14 mouse cellular contexts compared by ENCODE assay signal in genomic region chr12:73754476-73755150, GRCm38 (mm10).
DNase-seq lines count a peak whose midpoint lies in the region; ATAC-seq and TF ChIP-seq lines count a peak whose summit lies in the region.
"Had no signal": no experiment of that assay in that cellular context is flagged by ENCODE, and none has a peak within 500 bp of the region (broad histone marks: within the 10 kb centered on the region; RNA-seq: fewer than 3 reads in every experiment).

No protein-coding gene starts in this region.

- peak overlapping the region; percentile 62; the same call in 1 of the 2 replicates for H3K27ac ChIP-seq in hindbrain, embryonic 10.5 days
- H3K27ac ChIP-seq in hindbrain, embryonic 16.5 days (ENCODE audit: low read depth, low read length) = no peak overlapping the region
- peak overlapping the region; percentile 45; the same call in 1 of the 2 replicates for H3K27ac ChIP-seq in midbrain, embryonic 13.5 days
- H3K27ac ChIP-seq: embryonic facial prominence, embryonic 13.5 days had no signal

- 70% methylated on average over 9 of the region's 9 CpGs for WGBS in hindbrain, embryonic 10.5 days
- WGBS in hindbrain, embryonic 16.5 days = 65% methylated on average over 9 of the region's 9 CpGs
- WGBS in lung, adult 2 months = 81% methylated on average over 9 of the region's 9 CpGs
- WGBS in midbrain, embryonic 13.5 days = 56% methylated on average over 9 of the region's 9 CpGs

- TF ChIP-seq POLR2A in lung, adult 2 months (IDR thresholded peaks at IDR 0.05; ENCODE audit: borderline replicate concordance, extremely low read depth, low read depth, low read length) = no peak

- no peak for TF ChIP-seq CTCF in lung, adult 2 months (IDR thresholded peaks at IDR 0.05; ENCODE audit: insufficient read depth, low read length)

- H3K9me3 ChIP-seq in hindbrain, embryonic 10.5 days = no peaks in the 10 kb centered on the region
- no peaks in the 10 kb centered on the region for H3K9me3 ChIP-seq in hindbrain, embryonic 16.5 days (ENCODE audit: control insufficient read depth, low read length)
- H3K9me3 ChIP-seq in midbrain, embryonic 13.5 days = no peaks in the 10 kb centered on the region
- H3K9me3 ChIP-seq: embryonic facial prominence, embryonic 13.5 days had no signal

- no peak for ATAC-seq in hindbrain, embryonic 16.5 days
- 0 out of 2 replicates have a peak, but pooled peaks have one; percentile 30 for ATAC-seq in midbrain, embryonic 13.5 days
- ATAC-seq: activated CD4-positive, CD25-positive, alpha-beta regulatory T cell, adult 4 months had no signal

- H3K36me3 ChIP-seq in hindbrain, embryonic 10.5 days = no peaks in the 10 kb centered on the region
- H3K36me3 ChIP-seq in hindbrain, embryonic 16.5 days (ENCODE audit: control insufficient read depth, insufficient read depth, low read length) = no peaks in the 10 kb centered on the region
- H3K36me3 ChIP-seq in midbrain, embryonic 13.5 days = no peaks in the 10 kb centered on the region
- H3K36me3 ChIP-seq: embryonic facial prominence, embryonic 13.5 days had no signal

- no peak overlapping the region for H3K4me3 ChIP-seq in hindbrain, embryonic 10.5 days
- no peak overlapping the region for H3K4me3 ChIP-seq in hindbrain, embryonic 16.5 days (ENCODE audit: low read length)
- no peak overlapping the region for H3K4me3 ChIP-seq in lung, adult 2 months (replicated peaks; ENCODE audit: extremely low read depth, low read depth, low read length)
- H3K4me3 ChIP-seq in midbrain, embryonic 13.5 days (replicated peaks) = no peak overlapping the region
- H3K4me3 ChIP-seq: embryonic facial prominence, embryonic 13.5 days had no signal

- no peak for DNase-seq in hindbrain, embryonic 10.5 days (ENCODE audit: low spot score)
- DNase-seq in lung, postnatal 36 days = peak; percentile 54
- no peak for DNase-seq in lung, adult 2 months
- DNase-seq in fat pad, adult 2 months (ENCODE audit: extremely low read depth, low read depth, low spot score) = peak; percentile 95
- no peak for DNase-seq in layer of hippocampus, adult 11-12 months (ENCODE audit: low spot score)
- DNase-seq: cerebellum, adult 11 months; cerebellum, postnatal 36 days; right cerebral cortex, postnatal 25 days; thymus, adult 18-20 months had no signal

- H3K9ac ChIP-seq in hindbrain, embryonic 16.5 days (ENCODE audit: low read depth, low read length) = no peak overlapping the region
- H3K9ac ChIP-seq in midbrain, embryonic 13.5 days (replicated peaks) = no peak overlapping the region
- H3K9ac ChIP-seq: embryonic facial prominence, embryonic 13.5 days had no signal

- no peak overlapping the region for H3K4me2 ChIP-seq in hindbrain, embryonic 16.5 days (ENCODE audit: low read length)
- H3K4me2 ChIP-seq in midbrain, embryonic 13.5 days (replicated peaks) = no peak overlapping the region
- H3K4me2 ChIP-seq: embryonic facial prominence, embryonic 13.5 days; liver, embryonic 11.5 days had no signal

- no peaks in the 10 kb centered on the region for H3K27me3 ChIP-seq in hindbrain, embryonic 10.5 days (ENCODE audit: insufficient read depth, poor library complexity, severe bottlenecking)
- no peaks in the 10 kb centered on the region for H3K27me3 ChIP-seq in hindbrain, embryonic 16.5 days (replicated peaks; ENCODE audit: control insufficient read depth, insufficient read depth, low read length)
- no peaks in the 10 kb centered on the region; the same call in 1 of the 2 replicates for H3K27me3 ChIP-seq in midbrain, embryonic 13.5 days
- H3K27me3 ChIP-seq: embryonic facial prominence, embryonic 13.5 days had no signal

- H3K4me1 ChIP-seq in hindbrain, embryonic 10.5 days (replicated peaks) = peaks cover 19% of the 10 kb centered on the region
- H3K4me1 ChIP-seq in hindbrain, embryonic 16.5 days (ENCODE audit: control insufficient read depth, insufficient read depth, low read depth, low read length) = 0 out of 2 replicates have a peak, but pooled peaks cover 2% of the 10 kb centered on the region
- H3K4me1 ChIP-seq in lung, adult 2 months (ENCODE audit: control insufficient read depth, insufficient read depth, low read length) = no peaks in the 10 kb centered on the region
- peaks cover 19% of the 10 kb centered on the region for H3K4me1 ChIP-seq in midbrain, embryonic 13.5 days (replicated peaks)

Comparison
In these comparisons a context has a peak if more than half of its experiments do, and no peak if none do; other contexts are left out.
1. DNase-seq: peak in lung, postnatal 36 days (single experiment) and fat pad, adult 2 months (single experiment); none in hindbrain, embryonic 10.5 days (single experiment), lung, adult 2 months (single experiment) and layer of hippocampus, adult 11-12 months (single experiment).